Mouse (Mus musculus): Measurements from ENCODE around the gene Mturn. TPM values are rescaled to one million over a fixed set of nuclear protein-coding genes. Genes with fewer than 3 reads are reported as not detected.

Mturn gene
- total RNA-seq, 4 experiments from 2014 or later, result 4.8 to 6.6 (median 6.1) TPM

DNA sequence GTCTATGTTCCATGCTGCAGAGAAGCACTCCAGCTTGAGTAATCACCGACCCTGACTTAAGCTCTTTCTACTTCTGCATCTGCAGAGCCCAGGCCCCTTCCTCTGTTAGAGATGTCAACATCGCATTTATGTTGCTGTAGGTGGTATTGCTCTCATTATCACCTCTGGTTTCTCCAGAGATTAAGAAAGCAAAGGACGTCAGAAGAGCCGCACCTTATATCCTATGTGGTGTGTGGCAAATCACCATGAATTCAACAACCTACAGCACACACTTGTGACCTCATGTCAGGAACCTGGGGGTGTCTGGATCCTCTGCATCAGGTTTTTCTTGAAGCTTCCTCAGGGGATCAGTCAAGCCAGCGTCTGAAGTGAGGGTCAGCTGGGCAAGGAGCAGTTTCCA lies 46.0 kb downstream of the Mturn start:
- no peak for DNase-seq (ENCODE audit: low spot score in 2 of 2)

- no peak for DNase-seq (ENCODE audit: low spot score in 2 of 2)
Observed at GRCm38 (mm10) chr6:54729451-54730105, 48.2 kb downstream of the Mturn start.

GRCm38 (mm10) chr6:54731726-54732125 lies 50.3 kb downstream of the Mturn start:
- no peak for DNase-seq (ENCODE audit: low spot score in 2 of 2)

GRCm38 (mm10) chr6:54732721-54733120 lies 51.3 kb downstream of the Mturn start:
- no peak for DNase-seq (ENCODE audit: low spot score in 2 of 2)

DNA sequence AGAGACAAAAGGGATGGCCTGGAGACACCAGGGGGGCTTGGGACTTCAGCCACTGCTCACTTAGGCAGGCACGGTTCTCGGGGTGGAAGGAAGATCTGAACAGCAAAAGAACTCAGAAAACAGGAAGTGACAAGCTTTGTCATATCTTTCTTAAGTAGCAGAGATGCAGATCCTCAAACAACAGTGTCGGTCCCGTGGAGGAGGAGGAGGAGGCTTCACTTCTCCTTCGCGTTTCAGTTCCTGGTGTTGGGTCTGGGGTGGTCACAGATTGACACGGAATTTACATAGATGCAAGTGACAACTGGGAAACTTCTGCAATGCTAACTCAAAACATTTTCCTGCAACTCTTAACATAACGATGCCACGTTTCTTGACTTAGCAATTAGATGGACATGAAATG lies 54.7 kb downstream of the Mturn start:
- no peak for DNase-seq (ENCODE audit: low spot score in 2 of 2)

DNA sequence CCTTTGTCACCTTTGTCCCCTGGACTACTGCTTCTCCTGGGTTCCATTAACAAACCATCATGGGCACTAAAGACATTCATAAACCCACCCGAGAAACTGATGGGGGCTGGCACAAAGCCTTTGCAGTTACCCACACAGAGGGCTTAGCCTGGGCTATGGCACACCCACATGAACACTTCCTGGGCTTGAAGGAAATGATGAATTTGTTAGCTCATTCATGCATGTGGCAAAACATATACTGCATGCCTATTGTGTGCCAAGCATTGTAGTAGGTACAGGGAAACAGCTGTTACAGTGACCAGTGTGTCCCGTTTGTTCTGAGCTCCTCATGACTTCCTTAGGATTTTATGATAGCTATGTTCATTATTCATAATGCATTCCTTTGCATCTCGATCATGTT lies 55.8 kb downstream of the Mturn start:
- DNase-seq (ENCODE audit: low spot score in 2 of 2), result no peak

- DNase-seq (ENCODE audit: low spot score in 2 of 2), result no peak
Observed at GRCm38 (mm10) chr6:54737684-54738083, 56.3 kb downstream of the Mturn start.

GRCm38 (mm10) chr6:54749056-54749455 lies 67.6 kb downstream of the Mturn start:
- no peak for DNase-seq (ENCODE audit: low spot score in 2 of 2)

DNA sequence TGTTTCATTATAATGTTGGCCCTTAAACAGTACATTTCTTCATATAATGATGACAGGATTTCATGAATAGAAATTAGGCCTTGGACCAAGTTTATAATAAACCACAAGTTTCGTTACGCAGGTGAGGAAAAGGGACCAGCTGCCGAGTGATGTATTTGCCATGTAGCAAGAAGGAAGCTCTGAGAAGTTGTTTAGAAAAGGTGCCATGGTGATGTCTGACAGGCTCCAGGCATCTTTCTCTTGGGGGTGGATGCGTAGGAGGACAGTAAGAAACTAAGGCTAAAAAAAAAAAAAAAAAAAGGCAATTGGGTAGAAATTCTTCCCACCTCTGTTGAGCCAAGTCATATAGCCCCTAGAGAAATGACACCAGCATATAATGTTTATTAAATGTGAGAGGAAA lies 70.2 kb downstream of the Mturn start:
- DNase-seq (ENCODE audit: low spot score in 2 of 2), result no peak

DNA sequence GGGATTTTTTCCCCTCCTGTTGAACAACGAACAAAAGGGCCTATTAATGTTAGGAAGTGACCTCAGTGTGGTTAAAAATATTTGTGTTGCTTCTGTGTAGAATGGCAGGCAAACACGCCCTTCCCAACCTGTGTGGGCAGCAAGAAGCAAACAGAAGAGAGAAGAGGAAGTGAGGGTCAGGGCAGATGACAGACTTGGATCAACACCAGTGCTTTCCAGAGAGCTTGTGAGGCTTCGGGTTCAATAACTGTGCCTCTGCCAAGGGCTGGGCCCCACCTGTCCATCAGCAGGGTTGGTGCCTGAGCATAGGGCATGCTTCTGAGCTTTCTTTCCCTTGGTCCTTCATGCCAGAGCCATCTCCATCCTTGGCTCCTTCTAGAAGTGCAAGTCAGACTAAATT lies 70.7 kb downstream of the Mturn start:
- no peak for DNase-seq (ENCODE audit: low spot score in 2 of 2)

Other genes starting within 250 kb of the Mturn start
- 1 to 10 TPM in 2 of 4 experiments, under 1 TPM in 2; 0.80 to 1.7 (median 1.2) TPM for gene Scrn1, start 115.1 kb upstream of the Mturn start, total RNA-seq (2022)
- 1 to 10 TPM; 3.3 to 4.8 (median 3.4) TPM for gene Plekha8, start 86.5 kb upstream of the Mturn start, total RNA-seq (2022)
- 1 to 10 TPM; 3.8 to 5.3 (median 4.8) TPM for gene Fkbp14, start 84.3 kb upstream of the Mturn start, total RNA-seq (2022)
- 10 to 100 TPM; 13.0 to 18.4 (median 16.1) TPM for gene Znrf2, start 135.3 kb downstream of the Mturn start, total RNA-seq (2022)

All from gastrocnemius, adult 8-10 months (tissue).